Mouse (Mus musculus): ENCODE data around the gene Pank3. TPM values are rescaled to one million over a fixed set of nuclear protein-coding genes. Genes with fewer than 3 reads are reported as not detected.

Gene Pank3
- 22.2 and 24.8 TPM in 2 replicates for polyA plus RNA-seq (2014; fragmentation: Nextera tagmentation; extraction: Ambion mirVana)

- Histone ChIP-seq H3K27ac (replicated peaks; ENCODE audit: low read depth, low read length) (peak within 1 kb of the TSS; percentile 91), H3K4me2 (ENCODE audit: low read depth, low read length) (peak within 1 kb of the TSS; percentile 50), H3K4me1 (ENCODE audit: control insufficient read depth, insufficient read depth, low read length) (no peaks in the 10 kb centered on the region), H3K4me3 (ENCODE audit: low read depth, low read length) (peak within 1 kb of the TSS; percentile 97), H3K36me3 (replicated peaks; ENCODE audit: control insufficient read depth, insufficient read depth, low read depth, low read length) (no peaks in the 10 kb centered on the region), H3K9me3 (replicated peaks; ENCODE audit: control insufficient read depth, low read length) (no peaks in the 10 kb centered on the region), H3K27me3 (ENCODE audit: control insufficient read depth, insufficient read depth, low read length) (no peaks in the 10 kb centered on the region), H3K9ac (replicated peaks; ENCODE audit: low read length) (peak within 1 kb of the TSS; percentile 99)
- WGBS = under 1% methylated on average over 35 of the region's 50 CpGs
- peak; percentile 99 for DNase-seq (ENCODE audit: low spot score)
- ATAC-seq (replicated peaks; ENCODE audit: insufficient number of reproducible peaks, low FRiP score, low TSS enrichment, low read depth) = peak; percentile 100
Measured at GRCm38 (mm10) chr11:35769188-35769745, at the start of gene Pank3. TSS of gene Pank3 (plus strand) at chr11:35769484.

GRCm38 (mm10) chr11:35723876-35724275, 45.4 kb upstream of the Pank3 start:
- Histone ChIP-seq H3K9me3 (replicated peaks; ENCODE audit: control insufficient read depth, low read length) (no peaks in the 10 kb centered on the region), H3K4me2 (ENCODE audit: low read depth, low read length) (no peak overlapping the region), H3K27me3 (ENCODE audit: control insufficient read depth, insufficient read depth, low read length) (no peaks in the 10 kb centered on the region), H3K4me1 (ENCODE audit: control insufficient read depth, insufficient read depth, low read length) (no peaks in the 10 kb centered on the region), H3K27ac (replicated peaks; ENCODE audit: low read depth, low read length) (no peak overlapping the region), H3K36me3 (replicated peaks; ENCODE audit: control insufficient read depth, insufficient read depth, low read depth, low read length) (no peaks in the 10 kb centered on the region), H3K9ac (replicated peaks; ENCODE audit: low read length) (no peak overlapping the region), H3K4me3 (ENCODE audit: low read depth, low read length) (no peak overlapping the region)
- ATAC-seq (replicated peaks; ENCODE audit: insufficient number of reproducible peaks, low FRiP score, low TSS enrichment, low read depth) (no peak), DNase-seq (ENCODE audit: low spot score) (no peak)
- 88% methylated on average over 5 of the region's 5 CpGs for WGBS

- no peaks in the 10 kb centered on the region for H3K36me3 ChIP-seq (replicated peaks; ENCODE audit: control insufficient read depth, insufficient read depth, low read depth, low read length)
- no peak overlapping the region for H3K4me2 ChIP-seq (ENCODE audit: low read depth, low read length)
- H3K27ac ChIP-seq (replicated peaks; ENCODE audit: low read depth, low read length) = no peak overlapping the region
- H3K27me3 ChIP-seq (ENCODE audit: control insufficient read depth, insufficient read depth, low read length) = no peaks in the 10 kb centered on the region
- no peak overlapping the region for H3K9ac ChIP-seq (replicated peaks; ENCODE audit: low read length)
- DNase-seq (ENCODE audit: low spot score) = no peak
- 77% methylated on average over 8 of the region's 8 CpGs for WGBS
- H3K4me1 ChIP-seq (ENCODE audit: control insufficient read depth, insufficient read depth, low read length) = no peaks in the 10 kb centered on the region
- no peaks in the 10 kb centered on the region for H3K9me3 ChIP-seq (replicated peaks; ENCODE audit: control insufficient read depth, low read length)
- H3K4me3 ChIP-seq (ENCODE audit: low read depth, low read length) = no peak overlapping the region
- ATAC-seq (replicated peaks; ENCODE audit: insufficient number of reproducible peaks, low FRiP score, low TSS enrichment, low read depth) = no peak
Measured at GRCm38 (mm10) chr11:35726341-35726846, 42.9 kb upstream of the Pank3 start.

GRCm38 (mm10) chr11:35728200-35728599, 41.1 kb upstream of the Pank3 start:
- no peak for ATAC-seq (replicated peaks; ENCODE audit: insufficient number of reproducible peaks, low FRiP score, low TSS enrichment, low read depth)
- 91% methylated on average over 1 of the region's 1 CpGs for WGBS
- H3K4me2 ChIP-seq (ENCODE audit: low read depth, low read length) = no peak overlapping the region

GRCm38 (mm10) chr11:35729186-35729585, 40.1 kb upstream of the Pank3 start:
- ATAC-seq (replicated peaks; ENCODE audit: insufficient number of reproducible peaks, low FRiP score, low TSS enrichment, low read depth) (no peak), DNase-seq (ENCODE audit: low spot score) (no peak)
- H3K27me3 ChIP-seq (ENCODE audit: control insufficient read depth, insufficient read depth, low read length) = no peaks in the 10 kb centered on the region
- no peaks in the 10 kb centered on the region for H3K4me1 ChIP-seq (ENCODE audit: control insufficient read depth, insufficient read depth, low read length)
- H3K9me3 ChIP-seq (replicated peaks; ENCODE audit: control insufficient read depth, low read length) = no peaks in the 10 kb centered on the region
- H3K36me3 ChIP-seq (replicated peaks; ENCODE audit: control insufficient read depth, insufficient read depth, low read depth, low read length) = no peaks in the 10 kb centered on the region
- H3K27ac ChIP-seq (replicated peaks; ENCODE audit: low read depth, low read length) = no peak overlapping the region
- H3K4me3 ChIP-seq (ENCODE audit: low read depth, low read length) = no peak overlapping the region
- no peak overlapping the region for H3K9ac ChIP-seq (replicated peaks; ENCODE audit: low read length)
- 54% methylated on average over 5 of the region's 5 CpGs for WGBS
- no peak overlapping the region for H3K4me2 ChIP-seq (ENCODE audit: low read depth, low read length)

More at GRCm38 (mm10) chr11:35728200-35728599, 41.1 kb upstream of the Pank3 start:
- Histone ChIP-seq H3K27ac (replicated peaks; ENCODE audit: low read depth, low read length) (no peak overlapping the region), H3K36me3 (replicated peaks; ENCODE audit: control insufficient read depth, insufficient read depth, low read depth, low read length) (no peaks in the 10 kb centered on the region), H3K27me3 (ENCODE audit: control insufficient read depth, insufficient read depth, low read length) (no peaks in the 10 kb centered on the region), H3K4me1 (ENCODE audit: control insufficient read depth, insufficient read depth, low read length) (no peaks in the 10 kb centered on the region), H3K4me3 (ENCODE audit: low read depth, low read length) (no peak overlapping the region), H3K9me3 (replicated peaks; ENCODE audit: control insufficient read depth, low read length) (no peaks in the 10 kb centered on the region), H3K9ac (replicated peaks; ENCODE audit: low read length) (no peak overlapping the region)
- DNase-seq (ENCODE audit: low spot score) = no peak

GRCm38 (mm10) chr11:35732366-35732765, 36.9 kb upstream of the Pank3 start:
- H3K36me3 ChIP-seq (replicated peaks; ENCODE audit: control insufficient read depth, insufficient read depth, low read depth, low read length) = no peaks in the 10 kb centered on the region
- H3K27ac ChIP-seq (replicated peaks; ENCODE audit: low read depth, low read length) = no peak overlapping the region
- WGBS = 53% methylated on average over 1 of the region's 1 CpGs
- ATAC-seq (replicated peaks; ENCODE audit: insufficient number of reproducible peaks, low FRiP score, low TSS enrichment, low read depth) = no peak
- H3K9me3 ChIP-seq (replicated peaks; ENCODE audit: control insufficient read depth, low read length) = no peaks in the 10 kb centered on the region
- no peak overlapping the region for H3K4me3 ChIP-seq (ENCODE audit: low read depth, low read length)
- H3K9ac ChIP-seq (replicated peaks; ENCODE audit: low read length) = no peak overlapping the region
- DNase-seq (ENCODE audit: low spot score) = no peak
- H3K27me3 ChIP-seq (ENCODE audit: control insufficient read depth, insufficient read depth, low read length) = no peaks in the 10 kb centered on the region
- no peaks in the 10 kb centered on the region for H3K4me1 ChIP-seq (ENCODE audit: control insufficient read depth, insufficient read depth, low read length)
- H3K4me2 ChIP-seq (ENCODE audit: low read depth, low read length) = no peak overlapping the region

GRCm38 (mm10) chr11:35736817-35737216, 32.5 kb upstream of the Pank3 start:
- no peaks in the 10 kb centered on the region for H3K4me1 ChIP-seq (ENCODE audit: control insufficient read depth, insufficient read depth, low read length)
- no peak overlapping the region for H3K4me2 ChIP-seq (ENCODE audit: low read depth, low read length)
- H3K36me3 ChIP-seq (replicated peaks; ENCODE audit: control insufficient read depth, insufficient read depth, low read depth, low read length) = no peaks in the 10 kb centered on the region
- DNase-seq (ENCODE audit: low spot score) (no peak), ATAC-seq (replicated peaks; ENCODE audit: insufficient number of reproducible peaks, low FRiP score, low TSS enrichment, low read depth) (no peak)
- no peak overlapping the region for H3K9ac ChIP-seq (replicated peaks; ENCODE audit: low read length)
- no peak overlapping the region for H3K4me3 ChIP-seq (ENCODE audit: low read depth, low read length)
- no peaks in the 10 kb centered on the region for H3K27me3 ChIP-seq (ENCODE audit: control insufficient read depth, insufficient read depth, low read length)
- H3K9me3 ChIP-seq (replicated peaks; ENCODE audit: control insufficient read depth, low read length) = no peaks in the 10 kb centered on the region
- WGBS = 67% methylated on average over 2 of the region's 2 CpGs
- no peak overlapping the region for H3K27ac ChIP-seq (replicated peaks; ENCODE audit: low read depth, low read length)

- H3K4me1 ChIP-seq (ENCODE audit: control insufficient read depth, insufficient read depth, low read length) = no peaks in the 10 kb centered on the region
- ATAC-seq (replicated peaks; ENCODE audit: insufficient number of reproducible peaks, low FRiP score, low TSS enrichment, low read depth) (no peak), DNase-seq (ENCODE audit: low spot score) (no peak)
- H3K9me3 ChIP-seq (replicated peaks; ENCODE audit: control insufficient read depth, low read length) = no peaks in the 10 kb centered on the region
- H3K27ac ChIP-seq (replicated peaks; ENCODE audit: low read depth, low read length) = no peak overlapping the region
- no peak overlapping the region for H3K4me2 ChIP-seq (ENCODE audit: low read depth, low read length)
- H3K9ac ChIP-seq (replicated peaks; ENCODE audit: low read length) = no peak overlapping the region
- no peaks in the 10 kb centered on the region for H3K36me3 ChIP-seq (replicated peaks; ENCODE audit: control insufficient read depth, insufficient read depth, low read depth, low read length)
- H3K27me3 ChIP-seq (ENCODE audit: control insufficient read depth, insufficient read depth, low read length) = no peaks in the 10 kb centered on the region
- H3K4me3 ChIP-seq (ENCODE audit: low read depth, low read length) = no peak overlapping the region
- 95% methylated on average over 2 of the region's 2 CpGs for WGBS
Measured at GRCm38 (mm10) chr11:35737262-35737661, 32.0 kb upstream of the Pank3 start.
